Mouse (Mus musculus): ENCODE results near the gene Utp15. TPM values are rescaled to one million over a fixed set of nuclear protein-coding genes. Genes with fewer than 3 reads are reported as not detected.

Utp15 gene
- total RNA-seq (2021): 10 to 100 TPM; 16.4 to 20.1 TPM
- long read RNA-seq, experiment 1, full-length matches to known transcripts: 15 of 16 reads
- long read RNA-seq, experiment 1, partial matches to known transcripts: 0 of 16 reads
- long read RNA-seq, experiment 1, other reads (novel, unspliced or antisense): 1 of 16 reads
- long read RNA-seq, experiment 2, full-length matches to known transcripts: 32 of 37 reads
- long read RNA-seq, experiment 2, partial matches to known transcripts: 2 of 37 reads
- long read RNA-seq, experiment 2, other reads (novel, unspliced or antisense): 3 of 37 reads

- DNase-seq (ENCODE audit: low spot score in 2 of 2): peak; percentile 99
These were observed at the start of gene Utp15, which contains the start of gene Ankra2 for GRCm38 (mm10) chr13:98262636-98263457. TSS of gene Utp15 (minus strand) at chr13:98263041. TSS of gene Ankra2 (plus strand) at chr13:98263074.

GRCm38 (mm10) chr13:98311597-98311996 is 48.8 kb upstream of the Utp15 start:
- DNase-seq (ENCODE audit: low spot score in 2 of 2): no peak

GRCm38 (mm10) chr13:98308724-98309123 is 45.9 kb upstream of the Utp15 start:
- no peak for DNase-seq (ENCODE audit: low spot score in 2 of 2)

GRCm38 (mm10) chr13:98308004-98308403 is 45.2 kb upstream of the Utp15 start:
- no peak for DNase-seq (ENCODE audit: low spot score in 2 of 2)

- DNase-seq (ENCODE audit: low spot score in 2 of 2): no peak
These were observed 44.1 kb upstream of the Utp15 start for GRCm38 (mm10) chr13:98306852-98307475.

GRCm38 (mm10) chr13:98306393-98306792 is 43.6 kb upstream of the Utp15 start:
- DNase-seq (ENCODE audit: low spot score in 2 of 2): no peak

GRCm38 (mm10) chr13:98305257-98305656 is 42.4 kb upstream of the Utp15 start:
- no peak for DNase-seq (ENCODE audit: low spot score in 2 of 2)

- DNase-seq (ENCODE audit: low spot score in 2 of 2): peak; percentile 63 to 67
These were observed 36.3 kb upstream of the Utp15 start for GRCm38 (mm10) chr13:98298833-98299758.

GRCm38 (mm10) chr13:98297883-98298482 is 35.1 kb upstream of the Utp15 start:
- DNase-seq (ENCODE audit: low spot score in 2 of 2): no peak

- DNase-seq (ENCODE audit: low spot score in 2 of 2): no peak
These were observed 33.2 kb upstream of the Utp15 start for GRCm38 (mm10) chr13:98296072-98296471.

GRCm38 (mm10) chr13:98291712-98292111 is 28.9 kb upstream of the Utp15 start:
- no peak for DNase-seq (ENCODE audit: low spot score in 2 of 2)

GRCm38 (mm10) chr13:98290719-98291118 is 27.9 kb upstream of the Utp15 start:
- no peak for DNase-seq (ENCODE audit: low spot score in 2 of 2)

- no peak for DNase-seq (ENCODE audit: low spot score in 2 of 2)
These were observed 18.3 kb upstream of the Utp15 start for GRCm38 (mm10) chr13:98280990-98281650.

GRCm38 (mm10) chr13:98279686-98280085 is 16.8 kb upstream of the Utp15 start, which contains the start of gene Gm21976:
TSS of gene Gm21976 (plus strand) at chr13:98279887.
- no peak for DNase-seq (ENCODE audit: low spot score in 2 of 2)

- DNase-seq (ENCODE audit: low spot score in 2 of 2): no peak
These were observed 14.7 kb upstream of the Utp15 start for GRCm38 (mm10) chr13:98277501-98277900.

- DNase-seq (ENCODE audit: low spot score in 2 of 2): no peak
These were observed 13.4 kb upstream of the Utp15 start for GRCm38 (mm10) chr13:98276253-98276652.

- DNase-seq (ENCODE audit: low spot score in 2 of 2): peak in 1 of 2 experiments; percentile 26
These were observed 12.8 kb upstream of the Utp15 start for GRCm38 (mm10) chr13:98275646-98276045.

GRCm38 (mm10) chr13:98274023-98274422 is 11.2 kb upstream of the Utp15 start:
- no peak for DNase-seq (ENCODE audit: low spot score in 2 of 2)

- no peak for DNase-seq (ENCODE audit: low spot score in 2 of 2)
These were observed 1.3 kb upstream of the Utp15 start for GRCm38 (mm10) chr13:98264111-98264510.
